Mouse (Mus musculus): ENCODE measurements around the gene Hnf1a. TPM values are rescaled to one million over a fixed set of nuclear protein-coding genes. Genes with fewer than 3 reads are reported as not detected.
"Not testable (repeated sequence)": the region's sequence is repeated elsewhere in the genome, so short reads cannot be mapped to it uniquely, and the experiment has no call there.

Gene Hnf1a
- polyA plus RNA-seq, 1 experiment from 2014 or later = not detected

- no peaks in the 10 kb centered on the region for H3K9me3 ChIP-seq
- H3K36me3 ChIP-seq = no peaks in the 10 kb centered on the region
- DNase-seq (ENCODE audit: low spot score) = no peak
- H3K27ac ChIP-seq = no peak overlapping the region
- H3K4me1 ChIP-seq (replicated peaks) = peaks cover 10% of the 10 kb centered on the region; the same call in 1 of the 2 replicates
- no peak overlapping the region for H3K4me3 ChIP-seq
- WGBS = 65% methylated on average over 1 of the region's 1 CpGs
- no peaks in the 10 kb centered on the region for H3K27me3 ChIP-seq (ENCODE audit: insufficient read depth, poor library complexity, severe bottlenecking)
Measured at GRCm38 (mm10) chr5:114926153-114926684, 44.7 kb downstream of the Hnf1a start.

GRCm38 (mm10) chr5:114922998-114923473, 47.9 kb downstream of the Hnf1a start, which contains the start of gene Oasl1:
Gene Oasl1, plus strand, starts transcription at chr5:114923240.
- Histone ChIP-seq H3K9me3 (no peaks in the 10 kb centered on the region), H3K27ac (no peak within 1 kb of the TSS), H3K4me3 (no peak within 1 kb of the TSS), H3K4me1 (replicated peaks) (peaks cover 10% of the 10 kb centered on the region; the same call in 1 of the 2 replicates), H3K27me3 (ENCODE audit: insufficient read depth, poor library complexity, severe bottlenecking) (no peaks in the 10 kb centered on the region), H3K36me3 (no peaks in the 10 kb centered on the region)
- DNase-seq (ENCODE audit: low spot score) = no peak
- whole genome bisulfite sequencing = 72% methylated on average over 15 of the region's 15 CpGs

- no peaks in the 10 kb centered on the region for H3K27me3 ChIP-seq (ENCODE audit: insufficient read depth, poor library complexity, severe bottlenecking)
- no peak overlapping the region for H3K27ac ChIP-seq
- H3K9me3 ChIP-seq = no peaks in the 10 kb centered on the region
- DNase-seq (ENCODE audit: low spot score) = no peak
- H3K36me3 ChIP-seq = no peaks in the 10 kb centered on the region
- 68% methylated on average over 10 of the region's 10 CpGs for WGBS
- H3K4me1 ChIP-seq (replicated peaks) = peaks cover 10% of the 10 kb centered on the region; the same call in 1 of the 2 replicates
- no peak overlapping the region for H3K4me3 ChIP-seq
Measured at GRCm38 (mm10) chr5:114922366-114922731, 48.5 kb downstream of the Hnf1a start.

- no peaks in the 10 kb centered on the region for H3K36me3 ChIP-seq
- no peak overlapping the region for H3K4me3 ChIP-seq
- peaks cover 10% of the 10 kb centered on the region; the same call in 1 of the 2 replicates for H3K4me1 ChIP-seq (replicated peaks)
- no peak overlapping the region for H3K27ac ChIP-seq
- WGBS = 82% methylated on average over 19 of the region's 19 CpGs
- DNase-seq (ENCODE audit: low spot score) = no peak
- no peaks in the 10 kb centered on the region for H3K9me3 ChIP-seq
- H3K27me3 ChIP-seq (ENCODE audit: insufficient read depth, poor library complexity, severe bottlenecking) = no peaks in the 10 kb centered on the region
Measured at GRCm38 (mm10) chr5:114921551-114922365, 49.1 kb downstream of the Hnf1a start.

- not testable (repeated sequence) for H3K27ac ChIP-seq; H3K36me3 ChIP-seq; H3K27me3 ChIP-seq (ENCODE audit: insufficient read depth, poor library complexity, severe bottlenecking); H3K4me3 ChIP-seq; DNase-seq (ENCODE audit: low spot score); H3K9me3 ChIP-seq; H3K4me1 ChIP-seq (replicated peaks)
- 94% methylated on average over 5 of the region's 5 CpGs for WGBS
Measured at GRCm38 (mm10) chr5:114917357-114917756, 53.5 kb downstream of the Hnf1a start.

GRCm38 (mm10) chr5:114916777-114917176, 54.1 kb downstream of the Hnf1a start:
- WGBS = 77% methylated on average over 4 of the region's 4 CpGs
- no peak overlapping the region for H3K27ac ChIP-seq
- H3K9me3 ChIP-seq = no peaks in the 10 kb centered on the region
- DNase-seq (ENCODE audit: low spot score) = no peak
- peaks cover 8% of the 10 kb centered on the region; the same call in 1 of the 2 replicates for H3K4me1 ChIP-seq (replicated peaks)
- H3K4me3 ChIP-seq = no peak overlapping the region
- no peaks in the 10 kb centered on the region for H3K36me3 ChIP-seq
- no peaks in the 10 kb centered on the region for H3K27me3 ChIP-seq (ENCODE audit: insufficient read depth, poor library complexity, severe bottlenecking)

- H3K27ac ChIP-seq = no peak overlapping the region
- H3K9me3 ChIP-seq = no peaks in the 10 kb centered on the region
- H3K36me3 ChIP-seq = no peaks in the 10 kb centered on the region
- peaks cover 8% of the 10 kb centered on the region; the same call in 1 of the 2 replicates for H3K4me1 ChIP-seq (replicated peaks)
- 81% methylated on average over 5 of the region's 5 CpGs for WGBS
- no peaks in the 10 kb centered on the region for H3K27me3 ChIP-seq (ENCODE audit: insufficient read depth, poor library complexity, severe bottlenecking)
- H3K4me3 ChIP-seq = no peak overlapping the region
- no peak for DNase-seq (ENCODE audit: low spot score)
Measured at GRCm38 (mm10) chr5:114915854-114916253, 55.0 kb downstream of the Hnf1a start.

- H3K36me3 ChIP-seq = no peaks in the 10 kb centered on the region
- DNase-seq (ENCODE audit: low spot score) = no peak
- no peaks in the 10 kb centered on the region for H3K27me3 ChIP-seq (ENCODE audit: insufficient read depth, poor library complexity, severe bottlenecking)
- peaks cover 8% of the 10 kb centered on the region; the same call in 1 of the 2 replicates for H3K4me1 ChIP-seq (replicated peaks)
- WGBS = 83% methylated on average over 8 of the region's 8 CpGs
- no peak overlapping the region for H3K27ac ChIP-seq
- H3K4me3 ChIP-seq = no peak overlapping the region
- no peaks in the 10 kb centered on the region for H3K9me3 ChIP-seq
Measured at GRCm38 (mm10) chr5:114914855-114915254, 56.0 kb downstream of the Hnf1a start.

GRCm38 (mm10) chr5:114913686-114914085, 57.2 kb downstream of the Hnf1a start:
- no peak for DNase-seq (ENCODE audit: low spot score)
- Histone ChIP-seq H3K4me3 (no peak overlapping the region), H3K9me3 (no peaks in the 10 kb centered on the region), H3K27me3 (ENCODE audit: insufficient read depth, poor library complexity, severe bottlenecking) (no peaks in the 10 kb centered on the region), H3K4me1 (replicated peaks) (peaks cover 9% of the 10 kb centered on the region; the same call in 1 of the 2 replicates), H3K36me3 (no peaks in the 10 kb centered on the region), H3K27ac (no peak overlapping the region)
- WGBS = 79% methylated on average over 4 of the region's 4 CpGs

GRCm38 (mm10) chr5:114908598-114909305, 62.1 kb downstream of the Hnf1a start:
- DNase-seq (ENCODE audit: low spot score) = no peak
- 52% methylated on average over 13 of the region's 13 CpGs for WGBS
- H3K27me3 ChIP-seq (ENCODE audit: insufficient read depth, poor library complexity, severe bottlenecking) = no peaks in the 10 kb centered on the region
- H3K4me3 ChIP-seq = no peak overlapping the region
- no peak overlapping the region for H3K27ac ChIP-seq
- H3K36me3 ChIP-seq = no peaks in the 10 kb centered on the region
- H3K4me1 ChIP-seq (replicated peaks) = 0 out of 2 replicates have a peak, but pooled peaks cover 10% of the 10 kb centered on the region
- H3K9me3 ChIP-seq = 0 out of 2 replicates have a peak, but pooled peaks cover 3% of the 10 kb centered on the region

- Histone ChIP-seq H3K27me3 (ENCODE audit: insufficient read depth, poor library complexity, severe bottlenecking) (no peaks in the 10 kb centered on the region), H3K9me3 (0 out of 2 replicates have a peak, but pooled peaks cover 3% of the 10 kb centered on the region), H3K27ac (no peak overlapping the region), H3K4me3 (no peak overlapping the region), H3K4me1 (replicated peaks) (peaks cover 9% of the 10 kb centered on the region), H3K36me3 (no peaks in the 10 kb centered on the region)
- WGBS = 22% methylated on average over 1 of the region's 1 CpGs
- DNase-seq (ENCODE audit: low spot score) = peak; percentile 47
Measured at GRCm38 (mm10) chr5:114902413-114902812, 68.5 kb downstream of the Hnf1a start.
